Mouse (Mus musculus): ENCODE measurements at regions not wholly inside any gene's neighbourhood (a gene's known extent, or its start where the extent isn't known, plus 50 kb on each side); places are given as distances from the start of the nearest gene placed in this dataset.

DNA sequence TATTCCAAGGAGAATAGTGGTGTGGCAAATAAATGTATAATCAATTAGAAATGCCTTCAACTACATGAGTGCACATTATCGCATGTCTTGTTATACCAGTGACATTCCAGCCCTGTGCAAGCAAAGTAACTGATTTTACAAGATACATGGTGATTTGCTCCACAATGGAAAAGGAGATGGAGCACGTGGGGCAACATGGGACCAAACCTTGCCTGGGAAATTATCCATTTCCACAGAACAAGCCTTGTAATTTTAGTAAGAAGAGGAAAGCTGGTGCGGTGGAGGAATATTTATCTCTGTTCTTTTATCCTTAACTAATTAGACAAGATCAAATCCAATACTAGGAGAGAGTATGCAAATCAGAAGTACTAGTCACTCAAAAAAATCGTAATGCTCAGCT lies 222.5 kb upstream of the Gbe1 start:
- intact Hi-C loops (cut with DNase I): no loop called here
- no peak for DNase-seq (ENCODE audit: low spot score in 2 of 2)

DNA sequence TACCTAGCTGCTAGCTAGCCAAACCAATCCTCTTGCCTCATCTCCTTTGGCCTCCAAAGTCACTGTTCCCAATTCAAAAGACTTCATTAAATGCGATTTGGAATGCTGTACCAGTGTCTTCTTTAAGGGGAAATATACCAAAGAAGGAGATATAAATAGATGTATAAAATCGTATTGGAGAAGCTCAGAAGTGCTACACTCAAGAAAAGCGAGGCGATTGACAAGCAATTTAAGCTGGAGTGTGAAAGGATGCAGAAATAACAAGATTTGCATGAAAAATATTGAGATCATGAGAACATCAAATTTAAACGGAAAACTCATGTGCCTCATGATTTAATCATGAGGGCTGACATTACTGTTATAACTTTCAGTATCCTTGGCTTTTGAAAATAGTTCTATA lies 221.8 kb upstream of the Gbe1 start:
- DNase-seq (ENCODE audit: low spot score in 2 of 2): peak in 1 of 2 experiments; percentile 42
- intact Hi-C loops (cut with DNase I): no loop called here

DNA sequence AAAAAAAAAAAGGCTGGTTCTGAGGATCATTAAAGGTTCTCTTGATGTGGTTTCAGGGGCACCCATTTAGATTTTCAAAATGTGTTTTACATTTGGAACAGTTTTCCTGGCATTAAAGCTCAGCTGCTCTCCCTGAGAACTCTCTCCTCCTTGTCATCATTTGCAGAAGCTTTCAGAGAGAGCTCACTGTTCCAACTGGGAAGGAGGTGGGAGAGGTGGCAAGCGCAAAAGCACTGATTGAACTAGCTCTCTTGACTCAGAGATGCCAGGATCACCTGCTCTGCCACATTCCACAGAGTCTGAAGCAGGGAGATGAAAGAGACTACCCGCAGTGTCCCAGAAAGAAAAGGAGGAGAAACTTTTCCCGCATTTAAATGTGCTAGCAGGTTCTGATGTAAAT lies 220.5 kb upstream of the Gbe1 start:
- intact Hi-C loops (cut with DNase I): no loop called here
- DNase-seq (ENCODE audit: low spot score in 2 of 2): peak; percentile 49 to 50

DNA sequence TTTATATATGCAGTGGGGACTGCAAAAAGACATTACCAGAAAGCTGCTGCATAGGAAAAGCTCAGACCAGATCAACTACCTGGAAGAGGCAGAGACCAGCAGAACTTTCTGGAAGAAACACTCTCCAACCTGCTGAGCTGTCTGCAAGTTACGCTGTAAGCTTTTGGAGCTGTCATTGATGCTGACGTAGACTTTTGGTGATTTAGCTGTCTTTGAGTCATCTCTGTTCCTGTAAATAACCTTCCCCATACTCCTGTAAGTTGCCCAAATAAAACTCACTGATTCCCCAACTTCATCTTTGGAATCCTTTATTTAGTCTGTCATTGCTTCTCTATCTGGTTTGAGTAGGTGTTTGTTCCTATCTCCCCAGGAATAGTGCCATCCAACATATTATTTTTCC lies 218.5 kb upstream of the Gbe1 start:
- no peak for DNase-seq (ENCODE audit: low spot score in 2 of 2)
- intact Hi-C loops (cut with DNase I): no loop called here

DNA sequence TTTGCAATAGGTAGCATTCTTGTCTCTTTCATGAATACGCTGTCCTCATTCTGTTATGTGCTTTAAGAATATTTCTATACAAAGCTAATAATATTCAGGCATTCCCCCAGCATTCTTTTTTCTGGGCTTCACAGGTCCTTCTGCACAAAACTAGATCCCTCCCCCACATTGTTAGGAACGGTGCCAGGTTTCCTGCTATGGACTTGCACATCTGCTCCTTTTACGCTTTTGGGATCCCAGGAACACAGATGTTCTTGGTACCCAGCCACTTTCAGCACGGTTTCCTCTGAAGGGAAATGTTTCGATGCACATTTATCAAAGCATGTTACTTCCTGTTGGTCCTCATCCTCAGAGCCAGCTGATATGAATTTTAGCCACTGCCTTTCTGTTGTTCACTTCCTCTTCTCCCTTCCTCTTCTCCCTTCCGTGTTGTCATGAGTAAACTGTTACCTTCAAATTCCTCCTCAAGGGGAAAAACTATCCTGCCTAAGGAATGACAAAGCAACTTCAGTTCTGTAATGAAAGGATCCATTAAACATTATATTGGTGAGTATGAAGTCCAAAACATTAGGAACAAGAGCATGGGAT lies 209.9 kb upstream of the Gbe1 start:
- intact Hi-C loops (cut with DNase I): no loop called here
- DNase-seq (ENCODE audit: low spot score in 2 of 2): peak in 1 of 2 experiments; percentile 37

DNA sequence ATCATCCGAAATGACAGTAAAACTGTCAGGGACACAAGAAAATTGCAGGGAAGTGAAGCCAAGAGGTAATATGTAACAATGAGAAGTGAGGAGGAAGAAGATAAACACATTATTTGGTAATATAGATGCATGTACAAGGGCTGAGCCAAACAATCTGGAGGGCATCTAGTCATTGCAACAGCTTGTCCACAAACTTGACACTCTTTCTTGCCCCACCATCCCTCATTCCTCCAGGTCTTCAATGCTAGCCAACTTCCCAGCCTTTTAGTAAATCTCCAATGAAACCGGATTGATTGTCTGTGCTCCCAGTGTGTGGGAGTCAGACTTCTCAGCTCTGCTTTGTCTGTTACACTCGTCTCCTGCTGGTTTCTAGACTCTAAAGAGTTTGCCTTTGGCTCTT lies 172.3 kb upstream of the Gbe1 start:
- intact Hi-C loops (cut with DNase I): no loop called here
- no peak for DNase-seq (ENCODE audit: low spot score in 2 of 2)

DNA sequence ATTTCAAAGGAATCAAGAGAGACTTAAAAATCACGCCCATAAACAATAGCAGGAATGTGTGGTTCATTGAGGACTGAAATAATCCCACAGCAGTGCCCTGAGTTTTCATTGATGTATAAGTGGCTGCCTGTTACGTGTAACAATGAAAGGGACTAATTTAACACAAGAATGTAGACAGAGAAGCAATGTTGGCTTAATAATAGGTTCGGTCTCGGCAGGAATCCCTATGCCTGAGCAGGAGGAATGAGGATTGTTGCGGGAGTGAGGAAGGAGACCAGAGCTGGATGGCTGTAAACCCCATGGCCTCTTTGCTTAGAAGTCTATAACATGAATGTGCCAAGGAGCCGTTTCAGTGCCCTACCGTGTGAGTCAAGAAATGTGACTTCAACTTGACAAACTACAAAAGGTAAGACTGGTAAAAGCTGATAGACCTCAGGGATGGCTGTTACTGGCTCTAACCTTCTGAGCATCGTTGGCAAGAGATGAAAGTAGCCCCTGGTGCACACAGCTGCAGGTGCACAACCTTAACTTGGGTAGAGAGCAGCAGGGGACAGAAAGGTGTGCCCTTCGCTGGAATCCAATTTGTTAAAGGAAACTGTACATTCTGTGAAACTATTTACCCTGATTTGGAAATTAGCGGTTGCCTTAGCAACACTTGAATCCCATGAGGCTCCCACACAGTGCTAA lies 165.9 kb upstream of the Gbe1 start:
- DNase-seq (ENCODE audit: low spot score in 2 of 2): peak in 1 of 2 experiments; percentile 5
- intact Hi-C loops (cut with DNase I): no loop called here

DNA sequence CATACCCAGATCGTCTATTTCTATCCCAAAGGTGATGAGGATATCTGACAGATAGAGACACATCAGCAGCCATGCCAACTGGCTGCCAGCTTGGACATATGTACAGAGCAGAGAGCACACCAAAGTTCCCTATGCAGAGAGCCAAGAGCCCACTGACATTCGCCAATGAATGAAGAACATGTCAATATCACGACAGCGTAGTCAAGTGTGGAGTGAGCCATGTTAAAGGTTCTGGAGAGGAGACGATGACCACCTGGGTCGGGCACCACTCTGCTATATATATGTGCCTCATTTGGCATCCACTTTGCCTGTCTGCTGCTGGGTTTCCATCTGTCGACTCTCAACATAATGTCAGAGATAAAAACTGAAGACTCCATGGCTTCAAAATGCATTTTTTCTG lies 159.2 kb upstream of the Gbe1 start:
- DNase-seq (ENCODE audit: low spot score in 2 of 2): no peak
- intact Hi-C loops (cut with DNase I): no loop called here

DNA sequence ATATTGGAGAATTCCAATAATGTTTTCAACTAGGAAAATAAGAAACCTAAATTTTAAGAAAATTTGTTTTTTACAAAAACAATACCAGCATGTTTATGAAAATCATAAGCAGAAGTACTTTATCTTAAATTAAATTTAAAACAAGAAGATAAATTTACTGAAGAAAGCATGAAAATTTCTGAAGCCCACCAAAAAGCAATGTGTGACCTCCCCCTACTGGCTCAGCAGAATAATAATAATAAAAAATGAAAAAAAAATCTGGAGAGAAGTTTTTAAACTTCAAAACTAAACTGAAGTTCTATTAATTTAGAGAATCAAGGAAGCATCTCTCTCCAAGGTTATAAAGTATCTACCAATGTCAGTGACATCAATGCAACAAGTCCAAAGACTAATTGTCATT lies 153.2 kb upstream of the Gbe1 start:
- DNase-seq (ENCODE audit: low spot score in 2 of 2): no peak
- intact Hi-C loops (cut with DNase I): no loop called here

DNA sequence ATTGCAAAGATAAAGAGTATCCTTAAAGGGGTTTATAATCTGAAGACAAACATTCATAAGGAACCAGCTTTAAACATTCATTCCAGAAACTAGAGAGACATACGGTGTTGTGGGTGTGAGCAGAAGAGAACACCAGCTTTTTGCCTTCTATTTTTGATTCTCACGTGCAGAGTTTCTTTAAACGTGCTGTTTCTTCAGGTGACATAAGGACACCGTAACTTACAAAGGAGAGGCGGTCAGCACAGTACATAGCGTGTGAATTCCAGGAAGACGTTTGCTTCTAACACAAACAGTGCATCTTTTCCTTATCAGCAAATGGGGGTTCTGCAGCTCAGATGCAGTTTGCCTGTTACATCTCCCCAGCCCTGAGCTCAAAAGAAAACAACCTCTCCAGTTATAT lies 138.6 kb upstream of the Gbe1 start:
- peak; percentile 58 to 85 for DNase-seq (ENCODE audit: low spot score in 2 of 2)
- intact Hi-C loops (cut with DNase I): loop anchor here (10.0 kb wide), 1 partner anchor 390 kb away; no protein-coding TSS in a partner anchor

DNA sequence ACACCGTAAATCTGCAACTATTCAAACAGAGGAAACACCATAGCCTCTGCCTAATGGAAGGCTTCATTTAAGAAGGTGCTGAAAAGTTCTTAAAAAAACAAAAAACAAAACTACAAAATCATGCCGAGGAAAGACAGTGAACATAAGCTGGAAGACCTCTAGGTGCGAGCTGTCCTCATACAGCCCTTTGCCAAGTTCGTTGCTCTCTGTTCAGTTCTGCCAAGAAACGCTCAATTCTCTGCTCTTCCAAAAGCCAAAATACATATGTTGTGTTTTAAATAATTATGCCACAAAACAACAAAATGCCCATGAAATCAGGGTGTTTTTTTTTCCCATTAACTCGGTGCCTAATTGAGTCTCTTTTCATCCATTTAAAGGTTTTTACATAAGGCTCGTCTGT lies 134.8 kb upstream of the Gbe1 start:
- intact Hi-C loops (cut with DNase I): loop anchor here (10.0 kb wide), 1 partner anchor 386 kb away; no protein-coding TSS in a partner anchor

DNA sequence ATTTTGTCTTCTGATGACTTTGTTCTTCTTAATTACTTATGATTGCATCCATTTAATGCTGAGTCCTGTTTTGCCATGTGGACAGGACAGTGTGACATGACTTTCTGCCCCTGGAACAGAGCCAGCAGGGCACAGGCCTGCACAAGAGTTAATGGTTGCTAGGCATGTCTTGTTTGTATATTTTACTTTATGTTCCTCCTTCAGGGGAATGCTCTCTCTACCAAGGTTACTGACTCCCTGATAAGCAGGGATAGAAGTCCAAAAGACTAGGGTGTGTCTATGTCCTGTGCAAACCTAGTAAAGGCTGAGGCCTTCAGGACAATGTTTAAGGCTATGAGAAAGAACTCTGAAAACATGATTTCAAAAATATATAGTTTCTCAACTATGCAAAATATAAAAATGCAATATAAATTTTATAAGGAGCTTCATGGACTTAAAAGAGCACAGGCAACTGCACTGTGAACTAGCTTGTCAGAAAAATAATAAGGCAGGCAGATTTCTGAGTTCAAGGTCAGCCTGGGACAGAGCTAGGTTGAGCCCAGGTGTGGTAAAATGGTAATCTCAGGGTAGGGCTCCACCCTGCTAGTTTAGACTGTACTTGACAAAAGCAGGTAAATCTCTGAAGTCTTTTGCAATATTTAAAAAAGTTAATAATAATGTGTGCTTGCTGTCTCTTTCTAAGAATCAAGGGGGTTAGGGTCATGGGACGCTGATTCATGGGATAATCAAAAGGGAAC lies 99.7 kb upstream of the Gbe1 start:
- DNase-seq (ENCODE audit: low spot score in 2 of 2): no peak
- intact Hi-C loops (cut with DNase I): no loop called here

More for the DNA sequence above, 134.8 kb upstream of the Gbe1 start:
- no peak for DNase-seq (ENCODE audit: low spot score in 2 of 2)

DNA sequence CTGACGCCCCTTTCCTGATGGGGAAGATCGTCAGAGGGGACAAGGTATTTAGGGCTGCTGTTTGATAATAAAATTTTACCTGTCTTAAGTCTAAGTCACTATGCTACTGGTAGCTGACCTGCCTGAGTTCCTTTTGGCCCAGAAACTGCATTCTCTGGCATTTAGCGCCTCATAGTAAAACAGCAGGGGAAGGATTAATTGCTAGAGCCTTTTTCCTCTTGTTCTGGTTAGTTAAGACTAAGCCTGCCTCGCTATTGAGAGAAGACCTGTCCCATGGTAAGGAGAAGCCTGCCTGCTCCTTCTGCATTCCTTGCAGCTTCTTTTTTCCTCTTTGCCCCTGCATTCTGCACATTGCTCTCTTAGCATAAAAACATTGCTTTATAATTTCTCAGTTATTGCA lies 98.9 kb upstream of the Gbe1 start:
- intact Hi-C loops (cut with DNase I): no loop called here
- no peak for DNase-seq (ENCODE audit: low spot score in 2 of 2)

DNA sequence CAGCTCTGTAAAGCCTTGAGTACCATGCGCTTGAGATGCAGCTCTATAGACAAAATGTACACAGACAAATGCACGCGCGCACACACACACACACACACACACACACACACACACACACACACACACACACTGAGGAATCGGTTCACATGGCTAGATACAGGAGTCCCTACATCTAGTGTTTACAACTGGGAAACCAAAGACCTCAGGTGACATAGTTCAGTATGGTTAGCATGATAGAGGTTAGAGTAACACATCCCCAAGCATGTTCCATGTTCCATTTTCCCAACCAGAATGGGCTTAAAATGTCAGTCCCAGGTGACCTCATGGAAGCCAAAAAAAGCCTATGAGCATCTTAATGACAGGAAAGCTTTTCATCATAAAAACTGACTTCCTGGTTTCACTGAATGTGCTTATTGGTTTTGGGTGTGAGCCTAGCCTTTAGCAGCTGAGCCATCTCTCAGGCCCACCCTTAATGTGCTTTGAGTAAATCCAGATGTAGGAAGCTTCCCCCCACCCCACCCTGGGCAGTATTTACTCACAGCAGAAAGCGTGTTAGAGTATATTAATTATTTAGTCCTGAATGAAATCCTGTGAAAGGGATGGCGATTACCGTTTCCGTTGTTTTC lies 86.0 kb upstream of the Gbe1 start:
- intact Hi-C loops (cut with DNase I): no loop called here
- no peak for DNase-seq (ENCODE audit: low spot score in 2 of 2)

DNA sequence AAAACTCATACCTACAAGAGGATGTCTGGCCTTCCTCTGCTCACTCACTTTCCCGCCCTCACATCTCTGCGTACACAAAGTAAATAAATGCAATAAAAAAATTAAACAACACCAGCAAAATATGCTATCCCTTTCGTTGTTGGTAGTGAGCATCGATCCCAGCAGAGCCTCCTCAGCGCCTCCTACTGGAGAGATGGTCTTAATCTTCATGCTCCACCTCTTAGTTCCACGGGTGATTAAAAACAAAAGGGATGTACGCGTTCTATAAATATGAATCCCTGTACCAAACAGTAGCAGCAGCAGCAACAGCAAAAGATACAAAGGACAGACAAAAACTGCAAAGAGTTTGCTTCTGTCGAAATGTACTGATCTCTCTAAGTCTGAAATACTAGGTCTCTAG lies 81.0 kb upstream of the Gbe1 start:
- intact Hi-C loops (cut with DNase I): no loop called here
- no peak for DNase-seq (ENCODE audit: low spot score in 2 of 2)

DNA sequence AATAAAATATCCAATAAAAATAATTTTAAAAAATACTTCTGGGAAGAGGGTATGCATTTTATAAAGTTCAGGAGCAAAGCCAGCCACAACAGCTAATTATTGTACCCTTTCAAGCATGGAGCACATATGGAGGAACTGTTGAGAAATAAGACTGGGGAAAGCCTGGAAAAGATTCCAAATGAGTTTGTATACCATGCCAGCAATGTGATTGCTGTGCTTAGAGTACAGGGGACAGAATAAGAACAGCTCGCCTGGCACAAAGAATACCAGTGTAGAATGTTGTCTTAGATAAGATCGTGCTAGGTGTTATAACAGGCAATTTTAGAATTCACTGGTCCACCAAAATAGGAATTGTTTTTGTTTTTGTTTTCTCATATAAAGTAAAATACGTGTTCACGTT lies 78.6 kb upstream of the Gbe1 start:
- intact Hi-C loops (cut with DNase I): no loop called here
- DNase-seq (ENCODE audit: low spot score in 2 of 2): no peak

DNA sequence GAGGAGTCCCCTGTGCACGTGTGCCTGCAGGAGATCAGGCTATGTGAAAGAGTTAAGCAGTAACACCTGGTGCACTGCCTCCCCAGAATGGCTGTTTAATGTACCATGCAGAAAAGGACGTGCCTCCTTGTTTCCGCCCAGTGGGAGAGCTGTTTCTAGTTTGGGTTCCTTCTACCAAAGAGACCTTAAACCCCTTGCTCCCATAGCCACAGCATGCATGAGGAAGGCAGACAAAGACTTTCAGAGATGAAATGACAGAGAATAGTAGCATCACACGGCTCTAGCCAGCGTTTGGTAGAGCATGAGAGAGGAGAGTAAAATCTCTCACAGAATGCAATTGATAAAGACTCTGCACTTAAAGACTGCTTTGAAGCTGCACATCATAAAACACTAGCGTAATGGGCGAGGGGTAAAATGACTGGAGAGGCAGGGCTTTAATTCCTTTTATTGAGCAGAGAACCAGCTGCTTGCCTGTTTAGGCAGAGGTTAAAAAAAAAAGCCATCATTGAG lies 74.3 kb upstream of the Gbe1 start:
- DNase-seq (ENCODE audit: low spot score in 2 of 2): no peak
- intact Hi-C loops (cut with DNase I): no loop called here

DNA sequence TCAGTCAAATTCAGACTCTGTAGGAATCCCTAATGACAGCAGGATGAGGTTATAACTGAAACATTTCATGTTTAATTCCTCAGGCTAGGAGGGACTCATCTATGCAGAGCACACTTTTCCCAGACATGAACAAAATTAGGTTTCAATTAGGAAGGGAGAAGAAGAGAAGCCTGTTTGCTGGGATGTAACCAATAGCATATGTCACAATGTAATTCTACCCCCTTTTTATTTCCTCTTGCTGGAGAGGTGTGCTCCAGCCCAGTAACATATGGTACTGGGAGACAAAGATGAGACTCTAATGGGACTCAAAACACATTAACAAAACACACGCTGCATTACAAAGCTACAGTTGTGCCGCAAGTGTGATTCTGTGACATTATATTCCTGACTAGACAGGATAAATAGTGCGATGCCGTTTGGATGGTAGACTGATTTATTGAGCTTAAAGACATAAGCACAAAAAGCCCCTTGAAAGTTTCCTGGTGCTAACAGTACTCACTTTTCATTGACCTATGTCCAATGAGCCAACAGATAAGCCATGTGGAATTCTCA lies 69.5 kb upstream of the Gbe1 start:
- intact Hi-C loops (cut with DNase I): no loop called here
- no peak for DNase-seq (ENCODE audit: low spot score in 2 of 2)

DNA sequence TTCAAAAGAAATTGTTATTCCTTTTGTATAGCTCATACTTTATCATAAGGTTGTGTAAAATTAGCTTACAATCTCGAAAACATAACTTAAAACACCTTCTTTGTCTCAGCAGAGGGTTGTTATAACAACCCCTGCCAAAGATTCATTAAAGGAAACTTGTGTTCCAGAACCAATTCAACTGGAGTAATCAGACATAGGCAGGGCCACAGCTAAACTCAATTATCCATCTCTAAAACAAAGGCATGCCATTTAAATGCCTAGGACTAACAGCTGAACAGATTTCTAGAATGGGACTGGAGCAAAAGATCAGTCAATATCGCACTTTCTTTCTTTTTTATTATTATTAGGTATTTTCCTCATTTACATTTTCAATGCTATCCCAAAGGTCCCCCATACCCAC lies 68.8 kb upstream of the Gbe1 start:
- no peak for DNase-seq (ENCODE audit: low spot score in 2 of 2)
- intact Hi-C loops (cut with DNase I): no loop called here

DNA sequence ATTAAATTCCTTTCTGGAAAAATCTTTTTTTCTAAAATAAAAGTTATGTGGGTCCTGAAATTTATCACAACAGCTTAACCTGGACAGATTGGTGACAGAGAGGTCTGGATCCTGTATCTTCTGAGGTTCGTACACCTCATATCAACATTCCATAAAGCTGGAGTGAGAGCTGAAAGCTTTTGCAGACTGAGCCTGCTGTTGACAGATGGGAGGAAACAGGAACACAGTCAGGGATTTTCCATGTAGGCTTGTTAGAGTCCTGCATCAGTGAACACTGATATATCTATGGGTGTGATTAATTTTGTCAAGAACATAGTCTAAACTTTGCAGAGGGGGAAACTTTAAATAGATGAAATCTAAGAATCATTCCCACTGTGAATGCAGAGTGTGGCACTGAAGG lies 54.4 kb upstream of the Gbe1 start:
- DNase-seq (ENCODE audit: low spot score in 2 of 2): no peak
- intact Hi-C loops (cut with DNase I): no loop called here
